Mouse (Mus musculus) layer of hippocampus, adult 8-10 months (tissue): ENCODE measurements around the gene Armc7. TPM values are rescaled to one million over a fixed set of nuclear protein-coding genes. Genes with fewer than 3 reads are reported as not detected.
A peak's percentile ranks its signal among the peaks of the same experiment; 100 is the strongest.
"Not testable (repeated sequence)": the region's sequence is repeated elsewhere in the genome, so short reads cannot be mapped to it uniquely, and the experiment has no call there.

Experiments
- DNase-seq, 2 experiments: peaks; one replicate each; pipeline ENCODE4 v3.0.0; 2022; ENCODE audit warnings: low spot score in 2 of 2
- total RNA-seq, 4 experiments: library from RNA; stranded (reverse); gene quantifications; 2 replicates each; pipeline ENCODE4 v1.2.4; 2022

Armc7 gene
- total RNA-seq, 4 experiments from 2014 or later: 10.0 to 16.7 (median 13.0) TPM

- no peak for DNase-seq
Measured at GRCm38 (mm10) chr11:115490441-115491355, 15.2 kb downstream of the Armc7 start.

GRCm38 (mm10) chr11:115491356-115492083 is 16.1 kb downstream of the Armc7 start, which contains the start of gene Nt5c:
Gene Nt5c, minus strand, starts transcription at chr11:115491862.
- peak; percentile 77 to 84 for DNase-seq

GRCm38 (mm10) chr11:115492387-115492786 is 16.9 kb downstream of the Armc7 start:
- no peak for DNase-seq

- not testable (repeated sequence) for DNase-seq
Measured at GRCm38 (mm10) chr11:115496559-115496958, 21.1 kb downstream of the Armc7 start.

- no peak for DNase-seq
Measured at GRCm38 (mm10) chr11:115502636-115503035, 27.2 kb downstream of the Armc7 start.

GRCm38 (mm10) chr11:115506586-115506985 is 31.1 kb downstream of the Armc7 start:
- DNase-seq: no peak

GRCm38 (mm10) chr11:115508061-115508460 is 32.6 kb downstream of the Armc7 start:
- DNase-seq: no peak

- no peak for DNase-seq
Measured at GRCm38 (mm10) chr11:115509773-115510506, 34.5 kb downstream of the Armc7 start.

GRCm38 (mm10) chr11:115510507-115510888 is 35.0 kb downstream of the Armc7 start:
- DNase-seq: no peak

- DNase-seq: no peak
Measured at GRCm38 (mm10) chr11:115511121-115511520, 35.7 kb downstream of the Armc7 start.

- DNase-seq: no peak
Measured at GRCm38 (mm10) chr11:115512004-115512403, 36.5 kb downstream of the Armc7 start.

GRCm38 (mm10) chr11:115512407-115513183 is 37.1 kb downstream of the Armc7 start:
- no peak for DNase-seq

GRCm38 (mm10) chr11:115513271-115514237 is 38.1 kb downstream of the Armc7 start:
- DNase-seq: peak in 1 of 2 experiments; percentile 44

- DNase-seq: peak; percentile 95 to 97
Measured at GRCm38 (mm10) chr11:115514238-115514663, 38.8 kb downstream of the Armc7 start, which contains the start of gene Jpt1. Gene Jpt1, minus strand, starts transcription at chr11:115514387.

- no peak for DNase-seq
Measured at GRCm38 (mm10) chr11:115515021-115515420, 39.6 kb downstream of the Armc7 start.

- no peak for DNase-seq
Measured at GRCm38 (mm10) chr11:115516942-115517341, 41.5 kb downstream of the Armc7 start.

- DNase-seq: no peak
Measured at GRCm38 (mm10) chr11:115518693-115519092, 43.2 kb downstream of the Armc7 start.

- DNase-seq: no peak
Measured at GRCm38 (mm10) chr11:115519581-115519980, 44.1 kb downstream of the Armc7 start.

GRCm38 (mm10) chr11:115520218-115520617 is 44.8 kb downstream of the Armc7 start:
- no peak for DNase-seq
